Mouse (Mus musculus): ENCODE results near the gene Map3k14. TPM values are rescaled to one million over a fixed set of nuclear protein-coding genes. Genes with fewer than 3 reads are reported as not detected.

The Map3k14 gene
- 0.13 TPM for polyA plus RNA-seq (2014; fragmentation: Illumina TruSeq; extraction: RNeasy Lipid Tissue Mini Kit (QIAGEN cat#74804); ENCODE audit: low read depth, low replicate concordance)

GRCm38 (mm10) chr11:103267346-103268219, at the start of gene Map3k14:
Map3k14 (minus strand) TSS chr11:103267472.

GRCm38 (mm10) chr11:103217790-103218516, 49.3 kb downstream of the Map3k14 start, which contains the start of gene Spata32:
Spata32 (minus strand) TSS chr11:103218432.

DNA sequence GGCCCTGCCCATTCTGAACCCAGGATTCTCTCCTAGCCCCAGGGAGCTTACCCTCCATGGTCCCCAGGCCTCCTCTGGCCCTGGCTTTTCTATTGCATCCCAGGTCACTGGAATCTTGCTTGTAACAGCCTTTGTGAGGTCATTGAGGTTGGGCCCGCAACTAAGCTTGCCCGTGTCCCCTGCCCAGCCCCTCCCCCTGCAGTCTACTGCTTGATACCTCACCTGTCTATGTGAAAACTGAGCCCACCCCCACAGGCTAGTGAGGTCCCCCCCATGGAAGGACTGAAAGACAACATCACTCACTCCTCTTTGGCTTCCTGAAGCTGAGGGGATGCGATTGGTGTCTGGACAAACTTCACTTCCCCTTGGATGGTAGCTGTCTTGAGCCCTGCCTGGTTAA, 58.8 kb downstream of the Map3k14 start, which contains the start of gene 1700023F06Rik:
Gene 1700023F06Rik (minus strand): TSS at position 101 of the 400 bp plus-strand sequence.

DNA sequence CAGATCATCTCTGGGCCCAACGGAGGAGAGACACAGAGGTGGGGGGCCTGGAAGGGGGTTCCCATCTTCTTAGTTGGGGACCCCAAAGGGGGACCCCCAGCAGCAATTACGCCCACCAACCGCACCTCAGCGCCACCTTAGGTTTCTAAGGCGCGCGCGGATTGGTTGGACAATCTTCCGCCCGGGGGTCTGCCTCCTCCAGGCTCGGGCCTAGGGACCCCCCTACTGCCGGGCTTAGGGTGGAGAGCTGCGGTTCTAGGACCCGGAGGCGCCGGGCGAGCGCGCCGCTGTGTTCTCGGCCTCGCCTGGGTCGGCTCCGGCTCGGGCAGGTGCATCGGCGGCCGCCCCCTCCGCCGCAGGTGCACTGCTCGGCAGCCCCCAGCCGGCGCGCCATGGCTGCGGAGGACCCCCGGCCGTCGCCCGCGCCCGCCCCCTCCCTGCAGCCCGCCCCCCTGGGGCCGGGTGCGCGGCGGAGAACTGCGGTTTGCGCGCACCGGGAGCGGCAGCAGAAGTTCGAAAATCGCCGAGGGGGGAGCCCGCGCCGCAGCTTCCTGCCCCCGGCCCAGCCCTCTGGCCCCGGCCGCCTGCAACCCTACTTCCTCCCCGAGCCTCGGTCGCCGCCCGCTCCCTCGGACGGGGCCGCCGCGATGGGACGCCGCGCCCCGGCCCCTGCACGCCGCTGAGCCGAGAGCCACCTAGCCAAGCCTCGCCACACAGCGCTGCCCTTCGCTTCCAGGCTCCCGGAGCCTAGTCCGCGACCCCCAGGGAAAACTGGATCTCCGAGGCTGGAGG, 96.6 kb downstream of the Map3k14 start, which contains the start of gene Fmnl1:
Gene Fmnl1 (plus strand): TSS at position 614 of the 792 bp plus-strand sequence.

Other genes starting within 250 kb of the Map3k14 start
- 9.1 TPM for gene Nmt1, start 239.3 kb downstream of the Map3k14 start, polyA plus RNA-seq (2014; fragmentation: Illumina TruSeq; extraction: RNeasy Lipid Tissue Mini Kit (QIAGEN cat#74804); ENCODE audit: low read depth, low replicate concordance)
- 5.0 TPM for gene Dcakd, start 239.1 kb downstream of the Map3k14 start, polyA plus RNA-seq (2014; fragmentation: Illumina TruSeq; extraction: RNeasy Lipid Tissue Mini Kit (QIAGEN cat#74804); ENCODE audit: low read depth, low replicate concordance)
- gene Plcd3, start 165.8 kb downstream of the Map3k14 start, polyA plus RNA-seq (2014; fragmentation: Illumina TruSeq; extraction: RNeasy Lipid Tissue Mini Kit (QIAGEN cat#74804); ENCODE audit: low read depth, low replicate concordance) = not detected
- gene Acbd4, start 165.8 kb downstream of the Map3k14 start, polyA plus RNA-seq (2014; fragmentation: Illumina TruSeq; extraction: RNeasy Lipid Tissue Mini Kit (QIAGEN cat#74804); ENCODE audit: low read depth, low replicate concordance) = 2.9 TPM
- 38.3 TPM for gene Hexim1, start 151.2 kb downstream of the Map3k14 start, polyA plus RNA-seq (2014; fragmentation: Illumina TruSeq; extraction: RNeasy Lipid Tissue Mini Kit (QIAGEN cat#74804); ENCODE audit: low read depth, low replicate concordance)
- 0.38 TPM for gene Hexim2, start 135.0 kb downstream of the Map3k14 start, polyA plus RNA-seq (2014; fragmentation: Illumina TruSeq; extraction: RNeasy Lipid Tissue Mini Kit (QIAGEN cat#74804); ENCODE audit: low read depth, low replicate concordance)
- gene Fmnl1, start 96.4 kb downstream of the Map3k14 start, polyA plus RNA-seq (2014; fragmentation: Illumina TruSeq; extraction: RNeasy Lipid Tissue Mini Kit (QIAGEN cat#74804); ENCODE audit: low read depth, low replicate concordance) = 0.41 TPM
- gene 1700023F06Rik, start 58.9 kb downstream of the Map3k14 start, polyA plus RNA-seq (2014; fragmentation: Illumina TruSeq; extraction: RNeasy Lipid Tissue Mini Kit (QIAGEN cat#74804); ENCODE audit: low read depth, low replicate concordance) = not detected
- not detected for gene Spata32, start 49.0 kb downstream of the Map3k14 start, polyA plus RNA-seq (2014; fragmentation: Illumina TruSeq; extraction: RNeasy Lipid Tissue Mini Kit (QIAGEN cat#74804); ENCODE audit: low read depth, low replicate concordance)
- 2.7 TPM for gene Arhgap27, start 96.2 kb upstream of the Map3k14 start, polyA plus RNA-seq (2014; fragmentation: Illumina TruSeq; extraction: RNeasy Lipid Tissue Mini Kit (QIAGEN cat#74804); ENCODE audit: low read depth, low replicate concordance)
- 2.6 TPM for gene Plekhm1, start 145.2 kb upstream of the Map3k14 start, polyA plus RNA-seq (2014; fragmentation: Illumina TruSeq; extraction: RNeasy Lipid Tissue Mini Kit (QIAGEN cat#74804); ENCODE audit: low read depth, low replicate concordance)
- gene Lrrc37a, start 237.1 kb upstream of the Map3k14 start, polyA plus RNA-seq (2014; fragmentation: Illumina TruSeq; extraction: RNeasy Lipid Tissue Mini Kit (QIAGEN cat#74804); ENCODE audit: low read depth, low replicate concordance) = not detected